Mouse (Mus musculus): Measurements from ENCODE around the gene Tet3. TPM values are rescaled to one million over a fixed set of nuclear protein-coding genes. Genes with fewer than 3 reads are reported as not detected.
A peak's percentile ranks its signal among the peaks of the same experiment; 100 is the strongest.

Tet3 gene
- polyA plus RNA-seq, 1 experiment from 2014 or later: 30.3 TPM

GRCm38 (mm10) chr6:83370316-83370965 lies 88.4 kb downstream of the Tet3 start:
- H3K27ac ChIP-seq (ENCODE audit: low read depth, low read length): no peak overlapping the region
- no peaks in the 10 kb centered on the region for H3K9me3 ChIP-seq (replicated peaks; ENCODE audit: control insufficient read depth, low read length)
- ATAC-seq (replicated peaks; ENCODE audit: insufficient number of reproducible peaks, low FRiP score, low TSS enrichment): no peak
- H3K36me3 ChIP-seq (ENCODE audit: control insufficient read depth, insufficient read depth, low read length): peaks cover 63% of the 10 kb centered on the region
- no peak overlapping the region for H3K4me3 ChIP-seq (ENCODE audit: low read depth, low read length)
- 89% methylated on average over 21 of the region's 21 CpGs for WGBS (ENCODE audit: insufficient replicate concordance)
- no peak overlapping the region for H3K4me2 ChIP-seq
- no peaks in the 10 kb centered on the region for H3K27me3 ChIP-seq (ENCODE audit: control insufficient read depth, insufficient read depth, low read length)
- no peaks in the 10 kb centered on the region for H3K4me1 ChIP-seq (ENCODE audit: control insufficient read depth, insufficient read depth, low read length)
- no peak overlapping the region for H3K9ac ChIP-seq (ENCODE audit: low read depth, low read length)

GRCm38 (mm10) chr6:83363075-83363474 lies 95.8 kb downstream of the Tet3 start:
- 87% methylated on average over 12 of the region's 12 CpGs for WGBS (ENCODE audit: insufficient replicate concordance)
- no peak overlapping the region for H3K9ac ChIP-seq (ENCODE audit: low read depth, low read length)
- ATAC-seq (replicated peaks; ENCODE audit: insufficient number of reproducible peaks, low FRiP score, low TSS enrichment): no peak
- peaks cover 13% of the 10 kb centered on the region for H3K36me3 ChIP-seq (ENCODE audit: control insufficient read depth, insufficient read depth, low read length)
- H3K27me3 ChIP-seq (ENCODE audit: control insufficient read depth, insufficient read depth, low read length): no peaks in the 10 kb centered on the region
- no peak overlapping the region for H3K4me2 ChIP-seq
- H3K4me3 ChIP-seq (ENCODE audit: low read depth, low read length): no peak overlapping the region
- H3K4me1 ChIP-seq (ENCODE audit: control insufficient read depth, insufficient read depth, low read length): no peaks in the 10 kb centered on the region
- H3K27ac ChIP-seq (ENCODE audit: low read depth, low read length): no peak overlapping the region
- no peaks in the 10 kb centered on the region for H3K9me3 ChIP-seq (replicated peaks; ENCODE audit: control insufficient read depth, low read length)

GRCm38 (mm10) chr6:83361523-83362248 lies 97.2 kb downstream of the Tet3 start:
- Histone ChIP-seq H3K27me3 (ENCODE audit: control insufficient read depth, insufficient read depth, low read length) (no peaks in the 10 kb centered on the region), H3K4me1 (ENCODE audit: control insufficient read depth, insufficient read depth, low read length) (peaks cover 2% of the 10 kb centered on the region; the same call in 1 of the 2 replicates), H3K4me2 (no peak overlapping the region), H3K27ac (ENCODE audit: low read depth, low read length) (no peak overlapping the region), H3K9ac (ENCODE audit: low read depth, low read length) (no peak overlapping the region), H3K36me3 (ENCODE audit: control insufficient read depth, insufficient read depth, low read length) (peaks cover 6% of the 10 kb centered on the region), H3K9me3 (replicated peaks; ENCODE audit: control insufficient read depth, low read length) (no peaks in the 10 kb centered on the region), H3K4me3 (ENCODE audit: low read depth, low read length) (no peak overlapping the region)
- ATAC-seq (replicated peaks; ENCODE audit: insufficient number of reproducible peaks, low FRiP score, low TSS enrichment): no peak
- WGBS (ENCODE audit: insufficient replicate concordance): 71% methylated on average over 11 of the region's 11 CpGs

- H3K4me1 ChIP-seq (ENCODE audit: control insufficient read depth, insufficient read depth, low read length): peaks cover 6% of the 10 kb centered on the region; the same call in 1 of the 2 replicates
- no peaks in the 10 kb centered on the region for H3K9me3 ChIP-seq (replicated peaks; ENCODE audit: control insufficient read depth, low read length)
- H3K4me3 ChIP-seq (ENCODE audit: low read depth, low read length): no peak overlapping the region
- H3K9ac ChIP-seq (ENCODE audit: low read depth, low read length): no peak overlapping the region
- no peak overlapping the region for H3K4me2 ChIP-seq
- peaks cover 14% of the 10 kb centered on the region for H3K36me3 ChIP-seq (ENCODE audit: control insufficient read depth, insufficient read depth, low read length)
- no peak overlapping the region for H3K27ac ChIP-seq (ENCODE audit: low read depth, low read length)
- no peaks in the 10 kb centered on the region for H3K27me3 ChIP-seq (ENCODE audit: control insufficient read depth, insufficient read depth, low read length)
- 92% methylated on average over 10 of the region's 10 CpGs for WGBS (ENCODE audit: insufficient replicate concordance)
- no peak for ATAC-seq (replicated peaks; ENCODE audit: insufficient number of reproducible peaks, low FRiP score, low TSS enrichment)
Measured at GRCm38 (mm10) chr6:83357436-83357835, 101.4 kb downstream of the Tet3 start.

- H3K4me1 ChIP-seq (ENCODE audit: control insufficient read depth, insufficient read depth, low read length): peaks cover 6% of the 10 kb centered on the region; the same call in 1 of the 2 replicates
- no peak overlapping the region for H3K4me3 ChIP-seq (ENCODE audit: low read depth, low read length)
- peak; percentile 31 for ATAC-seq (replicated peaks; ENCODE audit: insufficient number of reproducible peaks, low FRiP score, low TSS enrichment)
- H3K27me3 ChIP-seq (ENCODE audit: control insufficient read depth, insufficient read depth, low read length): no peaks in the 10 kb centered on the region
- H3K9me3 ChIP-seq (replicated peaks; ENCODE audit: control insufficient read depth, low read length): no peaks in the 10 kb centered on the region
- 22% methylated on average over 7 of the region's 7 CpGs for WGBS (ENCODE audit: insufficient replicate concordance)
- H3K27ac ChIP-seq (ENCODE audit: low read depth, low read length): no peak overlapping the region
- H3K4me2 ChIP-seq: no peak overlapping the region
- H3K36me3 ChIP-seq (ENCODE audit: control insufficient read depth, insufficient read depth, low read length): peaks cover 17% of the 10 kb centered on the region
- H3K9ac ChIP-seq (ENCODE audit: low read depth, low read length): no peak overlapping the region
Measured at GRCm38 (mm10) chr6:83356569-83357138, 102.2 kb downstream of the Tet3 start.

- no peaks in the 10 kb centered on the region for H3K9me3 ChIP-seq (replicated peaks; ENCODE audit: control insufficient read depth, low read length)
- H3K4me2 ChIP-seq: no peak overlapping the region
- H3K27me3 ChIP-seq (ENCODE audit: control insufficient read depth, insufficient read depth, low read length): no peaks in the 10 kb centered on the region
- H3K4me3 ChIP-seq (ENCODE audit: low read depth, low read length): no peak overlapping the region
- peaks cover 17% of the 10 kb centered on the region for H3K36me3 ChIP-seq (ENCODE audit: control insufficient read depth, insufficient read depth, low read length)
- H3K27ac ChIP-seq (ENCODE audit: low read depth, low read length): no peak overlapping the region
- peaks cover 10% of the 10 kb centered on the region for H3K4me1 ChIP-seq (ENCODE audit: control insufficient read depth, insufficient read depth, low read length)
- 87% methylated on average over 9 of the region's 9 CpGs for WGBS (ENCODE audit: insufficient replicate concordance)
- H3K9ac ChIP-seq (ENCODE audit: low read depth, low read length): no peak overlapping the region
- ATAC-seq (replicated peaks; ENCODE audit: insufficient number of reproducible peaks, low FRiP score, low TSS enrichment): no peak
Measured at GRCm38 (mm10) chr6:83354856-83355781, 103.8 kb downstream of the Tet3 start.

GRCm38 (mm10) chr6:83352666-83353410 lies 106.0 kb downstream of the Tet3 start:
- H3K27ac ChIP-seq (ENCODE audit: low read depth, low read length): peak overlapping the region; percentile 54; the same call in 1 of the 2 replicates
- peaks cover 11% of the 10 kb centered on the region for H3K36me3 ChIP-seq (ENCODE audit: control insufficient read depth, insufficient read depth, low read length)
- H3K27me3 ChIP-seq (ENCODE audit: control insufficient read depth, insufficient read depth, low read length): no peaks in the 10 kb centered on the region
- whole genome bisulfite sequencing (ENCODE audit: insufficient replicate concordance): 92% methylated on average over 24 of the region's 24 CpGs
- no peaks in the 10 kb centered on the region for H3K9me3 ChIP-seq (replicated peaks; ENCODE audit: control insufficient read depth, low read length)
- peak overlapping the region; percentile 59 for H3K9ac ChIP-seq (ENCODE audit: low read depth, low read length)
- ATAC-seq (replicated peaks; ENCODE audit: insufficient number of reproducible peaks, low FRiP score, low TSS enrichment): no peak
- H3K4me3 ChIP-seq (ENCODE audit: low read depth, low read length): no peak overlapping the region
- H3K4me2 ChIP-seq: peak overlapping the region; percentile 30
- peaks cover 12% of the 10 kb centered on the region for H3K4me1 ChIP-seq (ENCODE audit: control insufficient read depth, insufficient read depth, low read length)

Measured in heart, embryonic 11.5 days (tissue).